Mouse (Mus musculus) layer of hippocampus, adult 18-20 months (tissue): ENCODE measurements at regions not wholly inside any gene's neighbourhood (a gene's known extent, or its start where the extent isn't known, plus 50 kb on each side); places are given as distances from the start of the nearest gene placed in this dataset.
"Not testable (repeated sequence)": the region's sequence is repeated elsewhere in the genome, so short reads cannot be mapped to it uniquely, and the experiment has no call there.

Experiments used
- DNase-seq, 2 experiments: peaks; one replicate each; pipeline ENCODE4 v3.0.0; 2022; ENCODE audit warnings: low spot score in 2 of 2

DNA sequence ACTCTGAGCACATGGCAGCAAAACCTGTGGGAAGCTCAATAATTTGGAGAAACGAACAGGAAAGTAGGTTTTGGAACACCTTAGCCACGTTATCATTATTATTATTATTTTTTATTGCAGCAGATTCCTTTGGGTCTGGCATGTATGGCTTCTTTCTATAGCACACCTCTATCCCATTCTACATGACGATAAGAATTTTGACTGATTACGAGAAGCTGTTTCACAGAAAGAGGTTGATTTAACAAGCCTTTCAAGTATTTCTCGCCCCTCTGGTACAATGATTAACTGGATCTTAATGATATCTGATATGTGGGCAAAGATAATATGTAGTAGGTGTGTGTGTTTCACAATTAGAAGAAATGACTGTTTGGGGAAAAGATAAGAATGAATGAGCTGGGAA lies 191.6 kb downstream of the Wdr20rt start:
- no peak for DNase-seq

DNA sequence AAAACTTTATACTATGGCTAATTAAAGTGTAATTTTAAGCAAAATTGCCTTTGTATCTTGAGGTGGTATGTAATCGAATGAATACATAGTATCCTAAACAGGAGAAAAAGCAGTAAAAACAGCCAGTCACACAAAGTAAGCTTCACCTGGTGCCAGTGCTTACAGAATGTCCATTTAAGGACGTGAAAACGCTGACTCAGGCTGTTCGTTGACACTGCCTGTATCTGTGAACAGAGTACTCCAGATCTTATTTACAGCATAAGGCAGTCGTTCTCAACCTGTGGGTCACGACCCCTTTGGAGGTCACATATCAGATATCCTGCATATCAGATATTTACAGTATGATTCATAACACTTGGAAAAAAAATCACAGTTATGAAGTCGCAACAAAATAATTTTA lies 194.8 kb downstream of the Wdr20rt start:
- no peak for DNase-seq

- no peak for DNase-seq
These were observed 199.2 kb downstream of the Wdr20rt start for GRCm38 (mm10) chr12:65424506-65424905.

DNA sequence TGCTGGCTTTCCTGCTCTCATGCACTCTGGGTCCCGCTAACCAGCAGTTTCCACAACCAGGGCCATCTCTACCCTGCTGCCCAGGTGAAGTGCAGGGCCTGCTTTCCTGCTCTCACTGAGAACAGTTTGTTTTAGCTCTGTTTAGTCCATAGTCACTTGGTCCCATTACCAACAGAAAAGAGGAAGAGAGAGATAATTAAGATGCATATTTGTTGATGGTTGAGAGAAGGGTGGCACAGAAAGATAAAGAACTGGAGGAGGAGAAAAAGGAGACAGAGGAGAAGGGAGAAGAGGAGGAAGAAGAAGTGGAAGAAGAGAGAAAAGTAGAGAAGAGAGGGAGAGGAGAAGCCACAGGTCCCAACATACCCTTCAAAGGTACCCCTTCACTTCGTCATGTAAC lies 200.1 kb downstream of the Wdr20rt start:
- no peak for DNase-seq

- peak in 1 of 2 experiments; percentile 15 for DNase-seq
These were observed 201.6 kb downstream of the Wdr20rt start for GRCm38 (mm10) chr12:65426884-65427283.

DNA sequence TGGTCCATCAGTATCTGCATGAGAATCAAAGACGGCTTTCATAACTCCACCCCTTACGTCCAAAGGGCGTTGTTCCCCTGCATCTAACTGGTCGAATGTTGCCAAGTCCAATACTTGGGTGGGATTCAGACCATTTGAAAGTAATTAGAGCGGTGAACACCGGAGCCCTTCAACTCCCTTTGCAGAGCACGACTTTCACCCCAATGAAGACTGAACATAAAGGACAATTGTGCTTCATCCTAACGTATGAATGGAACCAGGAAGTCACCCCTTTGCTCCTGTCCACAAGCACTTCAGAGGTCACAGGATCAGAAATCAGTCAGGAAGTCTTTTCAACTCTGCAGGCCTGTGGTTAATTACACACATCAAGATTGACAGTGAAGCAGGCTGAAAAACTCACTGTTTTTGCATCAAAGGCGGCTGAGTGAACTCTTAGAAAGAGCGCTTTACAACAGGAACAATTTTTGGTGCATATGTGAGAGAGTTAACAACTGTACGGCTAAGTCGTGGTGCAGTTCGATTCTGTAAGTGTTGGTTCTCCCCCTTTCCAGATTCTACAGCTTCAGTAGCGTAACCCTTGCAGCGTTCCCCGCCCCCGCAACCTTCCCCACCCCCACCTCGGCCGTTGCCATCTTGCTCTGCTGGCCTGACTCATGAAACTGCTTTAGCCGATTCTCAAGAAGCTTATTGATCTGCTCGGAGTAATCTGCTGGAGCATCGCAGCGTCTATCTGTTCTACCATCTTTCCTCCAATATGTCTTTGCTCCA lies 203.1 kb downstream of the Wdr20rt start:
- no peak for DNase-seq

DNA sequence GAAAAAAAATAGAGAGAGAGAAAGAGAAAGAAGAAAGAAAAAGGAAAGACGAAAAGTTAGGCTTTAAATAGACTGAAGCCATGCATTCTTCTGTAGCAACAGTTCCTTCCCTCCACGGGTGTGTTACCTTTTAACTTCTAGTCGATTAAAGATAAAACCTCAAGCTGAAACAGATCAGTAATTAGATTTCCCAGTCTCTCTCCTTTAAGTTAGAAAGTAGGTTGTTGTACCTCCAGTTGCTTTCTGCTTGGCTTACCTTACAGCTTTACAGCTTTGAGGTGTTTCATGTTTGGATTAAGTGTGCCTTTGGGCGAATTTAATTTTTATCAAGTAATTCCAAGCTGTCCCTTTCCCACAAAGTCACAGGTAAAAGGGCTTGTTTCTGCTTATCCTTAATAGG lies 225.5 kb downstream of the Wdr20rt start:
- no peak for DNase-seq

DNA sequence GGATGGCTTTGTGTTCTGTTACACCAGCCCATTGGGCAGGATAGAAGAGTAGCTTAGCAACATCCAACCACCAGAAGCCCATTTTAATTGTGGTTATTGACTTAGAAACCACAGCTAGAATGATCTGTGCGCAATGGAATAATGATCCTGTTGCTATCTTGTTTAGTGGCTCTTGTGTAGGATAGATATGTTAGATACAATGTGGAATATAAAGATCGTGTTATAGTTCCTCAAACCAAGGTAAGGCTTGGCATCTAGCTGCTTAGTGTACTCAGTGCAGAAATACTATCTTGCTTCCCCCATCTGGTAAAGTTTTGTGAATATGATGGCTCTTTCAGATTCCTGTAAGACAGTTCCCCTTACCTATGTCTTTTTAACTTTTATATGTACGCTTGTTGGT lies 230.4 kb downstream of the Wdr20rt start:
- DNase-seq: no peak

- no peak for DNase-seq
These were observed 231.6 kb downstream of the Wdr20rt start for GRCm38 (mm10) chr12:65456956-65457355.

- no peak for DNase-seq
These were observed 238.9 kb downstream of the Wdr20rt start for GRCm38 (mm10) chr12:65464246-65464645.

GRCm38 (mm10) chr12:65478674-65479073 lies 253.4 kb downstream of the Wdr20rt start:
- DNase-seq: not testable (repeated sequence)

DNA sequence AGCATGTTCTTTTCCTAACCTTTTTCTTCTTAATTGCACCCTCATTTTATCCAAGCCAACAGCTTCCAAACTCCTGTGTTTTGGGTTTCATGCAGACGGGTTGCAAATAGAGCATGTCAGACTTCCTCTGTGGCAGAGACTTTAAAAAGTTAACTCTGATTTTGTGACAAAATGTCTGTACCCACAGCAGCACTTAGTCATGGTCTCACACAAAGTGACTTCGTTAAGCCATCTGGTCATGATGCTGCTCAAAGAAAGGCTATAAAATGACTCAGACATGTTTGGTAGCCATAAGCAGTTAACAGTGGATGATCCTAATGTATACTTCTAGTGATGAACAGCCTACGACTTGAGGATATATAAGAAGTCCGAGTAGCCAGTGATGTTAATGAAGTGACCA lies 255.5 kb downstream of the Wdr20rt start:
- peak in 1 of 2 experiments; percentile 2 for DNase-seq

DNA sequence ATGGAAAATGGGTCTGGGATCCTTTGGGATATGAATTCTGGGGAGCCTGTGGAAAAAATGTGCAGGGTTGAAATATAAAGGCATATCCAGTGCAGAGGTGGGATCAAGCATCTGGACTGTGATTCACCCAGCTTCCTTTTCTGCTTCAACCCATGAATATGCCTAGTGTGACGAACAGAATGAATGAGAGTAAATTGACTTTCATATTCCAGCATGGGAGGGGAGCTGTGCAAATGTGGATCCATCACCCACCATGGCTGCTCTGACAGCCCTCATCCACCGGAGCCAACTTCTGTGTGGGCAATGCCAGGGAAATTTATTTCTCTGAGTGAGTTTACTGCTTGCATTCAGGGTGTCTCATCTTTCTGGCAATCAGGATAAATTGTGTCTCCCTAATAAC lies 265.8 kb downstream of the Wdr20rt start:
- DNase-seq: peak in 1 of 2 experiments; percentile 25

DNA sequence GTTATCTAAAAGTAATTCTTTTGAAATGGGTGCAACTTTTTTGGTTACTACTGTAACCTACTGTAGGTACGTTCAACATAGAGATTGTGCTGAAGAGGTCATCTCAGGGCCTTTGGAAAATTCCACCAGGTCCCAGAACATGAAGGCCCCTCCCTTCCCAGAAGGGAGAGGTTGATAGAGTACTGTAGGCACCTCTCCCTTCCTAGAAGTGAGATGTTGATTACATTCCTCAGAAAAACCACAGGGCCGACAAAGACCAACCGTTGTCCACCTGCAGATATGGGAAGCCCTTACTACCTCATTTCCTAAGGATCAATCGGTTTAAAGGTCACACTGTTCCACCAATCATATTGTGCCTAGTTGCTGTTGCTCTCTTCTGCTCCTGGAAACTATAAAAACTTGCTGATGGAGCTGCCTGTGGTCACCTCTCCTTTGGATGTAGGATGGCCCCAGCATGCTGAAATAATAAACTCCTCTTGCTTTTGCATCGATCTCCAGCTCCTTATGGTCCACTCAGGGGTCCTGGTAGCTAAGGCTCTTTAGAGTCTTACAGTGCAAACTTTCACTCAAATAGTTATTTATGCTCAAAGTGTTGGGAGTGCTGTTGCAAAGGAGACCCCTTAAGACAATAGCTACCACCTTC lies 269.2 kb downstream of the Wdr20rt start:
- no peak for DNase-seq

- DNase-seq: no peak
These were observed 271.3 kb downstream of the Wdr20rt start for GRCm38 (mm10) chr12:65496613-65497012.

- no peak for DNase-seq
These were observed 272.3 kb downstream of the Wdr20rt start for GRCm38 (mm10) chr12:65497602-65498001.

DNA sequence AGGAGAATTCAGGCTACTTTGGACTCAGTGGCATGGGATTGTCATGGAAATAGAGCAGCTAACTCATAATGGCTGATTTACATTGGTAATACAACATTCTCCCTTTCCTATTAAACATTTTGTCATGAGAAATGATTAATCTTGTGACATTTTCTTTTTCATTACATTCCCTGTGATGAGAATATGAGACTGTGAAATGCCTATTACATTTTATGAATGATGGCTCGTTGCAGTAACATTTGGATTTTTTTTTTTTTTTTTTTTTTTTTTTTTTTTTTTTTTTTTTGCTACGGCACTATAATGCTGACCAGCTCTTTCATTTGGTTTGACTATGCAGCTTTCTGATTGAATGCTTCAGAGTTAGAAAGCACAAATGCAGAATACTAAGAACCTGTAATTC lies 276.1 kb downstream of the Wdr20rt start:
- DNase-seq: no peak

- no peak for DNase-seq
These were observed 276.7 kb downstream of the Wdr20rt start for GRCm38 (mm10) chr12:65502045-65502444.

- DNase-seq: no peak
These were observed 287.8 kb downstream of the Wdr20rt start for GRCm38 (mm10) chr12:65513070-65513469.

GRCm38 (mm10) chr12:65534142-65534690 lies 308.9 kb downstream of the Wdr20rt start:
- peak in 1 of 2 experiments; percentile 3 for DNase-seq

GRCm38 (mm10) chr12:65548301-65548700 lies 323.0 kb downstream of the Wdr20rt start:
- DNase-seq: no peak

GRCm38 (mm10) chr12:65552230-65552629 lies 326.9 kb downstream of the Wdr20rt start:
- DNase-seq: no peak

- no peak for DNase-seq
These were observed 333.7 kb downstream of the Wdr20rt start for GRCm38 (mm10) chr12:65559036-65559435.
